Mouse (Mus musculus): ENCODE measurements at regions not wholly inside any gene's neighbourhood (a gene's known extent, or its start where the extent isn't known, plus 50 kb on each side); places are given as distances from the start of the nearest gene placed in this dataset.

DNA sequence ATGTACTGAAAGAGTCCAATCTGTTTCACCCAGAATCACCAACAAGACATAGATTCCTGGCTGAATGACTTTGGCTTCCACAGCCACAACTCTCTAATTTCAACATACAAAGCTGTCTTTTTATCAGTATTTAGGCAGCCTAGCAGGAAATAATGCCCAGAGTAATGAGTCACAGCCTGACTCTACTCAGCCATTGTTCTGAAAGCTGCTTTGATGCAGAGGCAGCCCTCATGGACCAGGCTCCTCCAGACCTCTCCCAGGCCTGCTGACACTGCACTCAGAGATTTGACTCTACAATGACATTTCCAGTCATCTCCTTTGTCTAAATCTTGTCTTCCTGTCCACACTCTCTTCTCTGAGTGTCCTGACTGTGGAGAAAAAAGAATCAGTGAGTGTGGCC lies 250.4 kb downstream of the Tle4 start:
- Histone ChIP-seq H3K27ac (ENCODE audit: insufficient read depth, low read length) (no peak overlapping the region), H3K4me1 (ENCODE audit: control insufficient read depth, insufficient read depth, low read length) (no peaks in the 10 kb centered on the region), H3K27me3 (ENCODE audit: control insufficient read depth, insufficient read depth, low read length) (no peaks in the 10 kb centered on the region), H3K4me3 (replicated peaks; ENCODE audit: insufficient read depth, low read depth, low read length) (no peak overlapping the region)
- no peak for DNase-seq
- no peak for TF ChIP-seq CTCF (IDR thresholded peaks at IDR 0.05; ENCODE audit: borderline replicate concordance, insufficient read depth, low read depth, low read length)
- no peak for TF ChIP-seq POLR2A (IDR thresholded peaks at IDR 0.05; ENCODE audit: borderline replicate concordance, insufficient read depth, low read length)

DNA sequence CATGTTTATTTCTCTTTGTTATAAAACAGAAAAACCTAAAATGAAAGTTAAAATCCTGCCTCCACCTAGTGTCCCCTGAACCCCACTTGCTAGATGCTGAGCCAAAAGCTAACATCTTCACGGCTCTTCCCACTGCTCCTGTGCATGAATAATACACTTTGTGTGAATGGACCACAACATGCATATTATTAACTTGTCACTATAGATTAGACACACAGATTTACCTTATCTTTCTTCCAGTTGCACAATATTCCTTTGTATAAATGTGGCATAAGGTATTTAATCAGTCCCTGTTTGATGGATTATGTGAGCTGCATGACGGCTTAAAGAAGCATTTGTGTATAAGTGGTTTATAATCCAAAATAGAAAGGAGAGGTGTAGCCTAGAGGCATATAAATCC lies 248.1 kb downstream of the Tle4 start:
- H3K27me3 ChIP-seq (ENCODE audit: control insufficient read depth, insufficient read depth, low read length), result no peaks in the 10 kb centered on the region
- TF ChIP-seq CTCF (IDR thresholded peaks at IDR 0.05; ENCODE audit: borderline replicate concordance, insufficient read depth, low read depth, low read length) (no peak), POLR2A (IDR thresholded peaks at IDR 0.05; ENCODE audit: borderline replicate concordance, insufficient read depth, low read length) (no peak)
- H3K4me3 ChIP-seq (replicated peaks; ENCODE audit: insufficient read depth, low read depth, low read length), result no peak overlapping the region
- WGBS, result 65% methylated on average over 2 of the region's 2 CpGs
- no peaks in the 10 kb centered on the region for H3K4me1 ChIP-seq (ENCODE audit: control insufficient read depth, insufficient read depth, low read length)
- H3K27ac ChIP-seq (ENCODE audit: insufficient read depth, low read length), result no peak overlapping the region
- DNase-seq, result no peak

DNA sequence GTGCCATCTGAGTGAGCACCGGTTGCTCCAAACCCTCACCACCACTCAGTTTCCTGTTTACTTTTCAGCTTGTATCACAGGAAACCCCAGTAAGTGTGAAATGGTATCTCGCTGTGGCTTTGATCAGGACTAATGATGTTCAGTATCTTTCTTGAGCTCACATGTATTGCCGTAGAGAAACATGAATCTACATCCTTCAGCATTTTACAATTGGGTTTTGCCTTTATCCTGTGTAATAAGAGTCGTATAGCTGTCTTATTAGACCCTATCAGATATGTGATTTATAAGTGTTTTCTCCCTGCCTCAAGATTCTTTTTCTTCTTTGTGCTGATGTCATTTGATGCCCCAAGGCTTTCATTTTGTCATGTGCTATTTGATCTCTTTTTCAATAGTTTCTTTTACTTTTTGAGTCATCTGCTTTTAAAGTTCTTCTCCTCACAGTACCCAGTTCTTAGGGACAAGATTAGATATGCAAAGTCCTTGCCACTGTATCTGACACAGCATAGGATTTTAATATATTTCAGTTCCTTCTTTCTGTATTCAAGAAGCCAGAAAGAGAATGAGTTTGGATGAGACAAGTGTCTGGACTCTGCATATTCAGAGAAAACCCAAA lies 246.0 kb downstream of the Tle4 start:
- no peak overlapping the region for H3K4me3 ChIP-seq (replicated peaks; ENCODE audit: insufficient read depth, low read depth, low read length)
- TF ChIP-seq CTCF (IDR thresholded peaks at IDR 0.05; ENCODE audit: borderline replicate concordance, insufficient read depth, low read depth, low read length) (no peak), POLR2A (IDR thresholded peaks at IDR 0.05; ENCODE audit: borderline replicate concordance, insufficient read depth, low read length) (no peak)
- no peak overlapping the region for H3K27ac ChIP-seq (ENCODE audit: insufficient read depth, low read length)
- WGBS, result 91% methylated on average over 4 of the region's 4 CpGs
- H3K4me1 ChIP-seq (ENCODE audit: control insufficient read depth, insufficient read depth, low read length), result no peaks in the 10 kb centered on the region
- no peak for DNase-seq
- no peaks in the 10 kb centered on the region for H3K27me3 ChIP-seq (ENCODE audit: control insufficient read depth, insufficient read depth, low read length)

DNA sequence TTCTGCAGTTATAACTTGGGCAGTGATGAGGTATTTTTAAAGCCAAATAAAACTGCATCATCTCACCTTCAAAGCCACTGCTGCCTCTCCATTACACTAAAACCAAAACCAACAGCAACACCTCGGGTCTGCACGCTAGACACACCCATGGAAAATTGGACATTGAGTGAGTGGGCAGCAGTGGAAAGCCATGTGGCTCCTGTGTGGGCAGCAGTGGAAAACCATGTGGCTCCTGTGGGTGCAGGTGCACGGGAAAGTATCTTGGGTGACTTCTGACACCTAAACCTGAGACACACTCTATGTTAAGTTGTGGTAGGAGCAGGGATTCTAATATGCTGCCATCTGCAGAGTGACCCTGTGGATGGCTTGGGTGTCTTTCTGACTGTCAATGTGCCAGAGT lies 245.3 kb downstream of the Tle4 start:
- H3K4me1 ChIP-seq (ENCODE audit: control insufficient read depth, insufficient read depth, low read length), result no peaks in the 10 kb centered on the region
- H3K27ac ChIP-seq (ENCODE audit: insufficient read depth, low read length), result no peak overlapping the region
- no peak for TF ChIP-seq POLR2A (IDR thresholded peaks at IDR 0.05; ENCODE audit: borderline replicate concordance, insufficient read depth, low read length)
- TF ChIP-seq CTCF (IDR thresholded peaks at IDR 0.05; ENCODE audit: borderline replicate concordance, insufficient read depth, low read depth, low read length), result no peak
- H3K4me3 ChIP-seq (replicated peaks; ENCODE audit: insufficient read depth, low read depth, low read length), result no peak overlapping the region
- 86% methylated on average over 3 of the region's 3 CpGs for WGBS
- no peak for DNase-seq
- H3K27me3 ChIP-seq (ENCODE audit: control insufficient read depth, insufficient read depth, low read length), result no peaks in the 10 kb centered on the region

DNA sequence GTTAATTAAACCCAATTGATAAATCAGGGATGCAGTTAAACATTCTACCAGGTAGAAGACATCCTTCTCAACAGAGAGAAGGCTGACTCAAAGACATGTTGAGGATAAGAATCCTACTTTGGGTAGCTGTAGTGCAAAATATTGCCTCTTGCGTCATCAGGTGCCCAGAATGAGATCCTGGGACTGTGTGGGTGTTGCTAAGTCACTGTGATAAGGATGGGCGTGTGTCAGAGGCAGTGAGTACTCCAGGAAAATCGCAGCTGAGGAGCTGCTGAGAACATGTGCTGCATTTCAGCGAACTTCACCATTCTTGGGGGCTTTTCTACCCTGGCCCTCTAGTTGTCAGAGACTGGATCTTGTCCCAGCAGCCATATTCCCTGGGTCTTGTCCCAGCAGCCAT lies 244.7 kb downstream of the Tle4 start:
- 91% methylated on average over 4 of the region's 4 CpGs for WGBS
- TF ChIP-seq POLR2A (IDR thresholded peaks at IDR 0.05; ENCODE audit: borderline replicate concordance, insufficient read depth, low read length) (no peak), CTCF (IDR thresholded peaks at IDR 0.05; ENCODE audit: borderline replicate concordance, insufficient read depth, low read depth, low read length) (no peak)
- no peak for DNase-seq

DNA sequence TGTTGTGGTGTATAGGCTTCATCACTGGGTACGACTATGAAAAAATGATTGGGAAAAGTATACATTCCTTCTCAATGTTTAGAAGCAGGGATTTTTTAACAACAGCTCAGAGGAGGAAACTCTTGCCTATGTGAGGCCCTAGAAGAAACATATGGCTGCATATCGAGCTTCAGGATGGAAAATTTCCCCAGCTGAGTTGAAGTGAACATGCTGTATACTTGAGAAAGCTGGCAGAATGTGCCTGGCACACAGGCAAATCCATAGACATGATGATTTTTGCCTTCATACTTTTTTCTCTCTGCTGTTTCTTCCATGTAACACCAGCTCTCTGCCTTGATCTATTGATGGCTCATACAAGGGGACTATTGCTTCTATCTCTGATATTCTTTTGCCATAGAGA lies 242.7 kb downstream of the Tle4 start:
- no peak overlapping the region for H3K4me3 ChIP-seq (replicated peaks; ENCODE audit: insufficient read depth, low read depth, low read length)
- DNase-seq, result no peak
- no peaks in the 10 kb centered on the region for H3K4me1 ChIP-seq (ENCODE audit: control insufficient read depth, insufficient read depth, low read length)
- H3K27me3 ChIP-seq (ENCODE audit: control insufficient read depth, insufficient read depth, low read length), result no peaks in the 10 kb centered on the region
- 81% methylated on average over 2 of the region's 2 CpGs for WGBS
- no peak overlapping the region for H3K27ac ChIP-seq (ENCODE audit: insufficient read depth, low read length)
- TF ChIP-seq POLR2A (IDR thresholded peaks at IDR 0.05; ENCODE audit: borderline replicate concordance, insufficient read depth, low read length) (no peak), CTCF (IDR thresholded peaks at IDR 0.05; ENCODE audit: borderline replicate concordance, insufficient read depth, low read depth, low read length) (no peak)

More for the DNA sequence above, 244.7 kb downstream of the Tle4 start:
- H3K27ac ChIP-seq (ENCODE audit: insufficient read depth, low read length), result no peak overlapping the region
- no peaks in the 10 kb centered on the region for H3K27me3 ChIP-seq (ENCODE audit: control insufficient read depth, insufficient read depth, low read length)
- H3K4me3 ChIP-seq (replicated peaks; ENCODE audit: insufficient read depth, low read depth, low read length), result no peak overlapping the region
- H3K4me1 ChIP-seq (ENCODE audit: control insufficient read depth, insufficient read depth, low read length), result no peaks in the 10 kb centered on the region

DNA sequence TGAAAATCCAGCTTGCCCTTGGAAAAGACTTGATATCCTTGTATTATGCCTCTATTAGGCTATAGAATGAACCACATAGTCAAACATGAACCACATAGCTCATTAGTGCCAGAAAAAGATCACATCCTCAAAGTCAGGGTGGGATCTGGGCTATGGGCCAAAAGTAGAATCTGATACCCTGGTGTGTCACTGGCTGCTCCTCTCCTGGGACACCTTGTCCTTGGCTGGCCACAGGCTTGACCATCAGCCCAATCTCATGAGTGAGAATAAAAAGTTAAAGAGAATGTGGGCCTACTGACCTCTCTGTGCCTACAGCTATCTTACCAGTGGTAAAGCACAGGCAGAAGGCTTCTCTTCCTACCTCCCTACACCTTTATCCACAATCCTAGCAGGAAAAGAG lies 241.9 kb downstream of the Tle4 start:
- Histone ChIP-seq H3K27me3 (ENCODE audit: control insufficient read depth, insufficient read depth, low read length) (no peaks in the 10 kb centered on the region), H3K27ac (ENCODE audit: insufficient read depth, low read length) (no peak overlapping the region), H3K4me1 (ENCODE audit: control insufficient read depth, insufficient read depth, low read length) (no peaks in the 10 kb centered on the region), H3K4me3 (replicated peaks; ENCODE audit: insufficient read depth, low read depth, low read length) (no peak overlapping the region)
- TF ChIP-seq CTCF (IDR thresholded peaks at IDR 0.05; ENCODE audit: borderline replicate concordance, insufficient read depth, low read depth, low read length), result no peak
- no peak for TF ChIP-seq POLR2A (IDR thresholded peaks at IDR 0.05; ENCODE audit: borderline replicate concordance, insufficient read depth, low read length)
- DNase-seq, result no peak

DNA sequence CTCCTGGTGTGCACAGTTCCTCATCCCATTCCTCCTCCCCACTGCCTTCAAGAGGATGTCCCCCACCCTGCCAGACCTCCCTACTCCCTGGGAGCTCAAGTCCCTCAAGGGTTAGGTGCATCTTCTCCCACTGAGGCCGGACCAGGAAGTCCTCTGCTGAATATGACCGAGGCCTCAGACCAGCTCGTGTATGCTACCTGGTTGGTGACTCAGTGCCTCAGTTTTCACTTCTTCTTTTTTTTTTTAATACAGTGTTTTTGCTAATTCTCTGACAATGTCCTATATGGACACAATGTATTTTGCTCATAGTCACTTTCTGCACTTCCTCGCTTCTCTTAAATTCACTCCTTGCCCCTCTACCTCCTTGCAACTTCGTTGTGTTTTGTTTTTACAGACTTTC lies 237.2 kb downstream of the Tle4 start:
- H3K4me1 ChIP-seq (ENCODE audit: control insufficient read depth, insufficient read depth, low read length), result no peaks in the 10 kb centered on the region
- TF ChIP-seq CTCF (IDR thresholded peaks at IDR 0.05; ENCODE audit: borderline replicate concordance, insufficient read depth, low read depth, low read length) (no peak), POLR2A (IDR thresholded peaks at IDR 0.05; ENCODE audit: borderline replicate concordance, insufficient read depth, low read length) (no peak)
- no peak overlapping the region for H3K27ac ChIP-seq (ENCODE audit: insufficient read depth, low read length)
- DNase-seq, result no peak
- 92% methylated on average over 5 of the region's 5 CpGs for WGBS
- no peak overlapping the region for H3K4me3 ChIP-seq (replicated peaks; ENCODE audit: insufficient read depth, low read depth, low read length)
- H3K27me3 ChIP-seq (ENCODE audit: control insufficient read depth, insufficient read depth, low read length), result no peaks in the 10 kb centered on the region
